Mouse (Mus musculus) heart, embryonic 13.5 days (tissue): ENCODE measurements at regions not wholly inside any gene's neighbourhood (a gene's known extent, or its start where the extent isn't known, plus 50 kb on each side); places are given as distances from the start of the nearest gene placed in this dataset.

Experiments used
- ATAC-seq: fragments of 200-750 bp; cut with Nextera tagmentation; 2 replicates; pipeline ENCODE4 v1.8.0; 2017; ENCODE audit warnings: moderate TSS enrichment; ENCODE audit not compliant: insufficient number of reproducible peaks, low FRiP score, low TSS enrichment; ENCODE audit errors: extremely low read depth
- H3K27ac ChIP-seq: fragments of 300-500 bp; sonication (generic); replicated peaks from 2 replicates; pipeline ENCODE4 v1.5.1; 2015; ENCODE audit warnings: moderate library complexity, mild to moderate bottlenecking, inconsistent platforms
- H3K27me3 ChIP-seq: fragments of 300-500 bp; sonication (generic); replicated peaks from 2 replicates; pipeline ENCODE4 v1.6.1; 2015; ENCODE audit warnings: mild to moderate bottlenecking, inconsistent platforms
- H3K36me3 ChIP-seq: fragments of 300-500 bp; sonication (generic); 2 replicates; pipeline ENCODE4 v1.6.1; 2015; ENCODE audit warnings: mild to moderate bottlenecking, inconsistent platforms
- H3K4me1 ChIP-seq: fragments of 300-500 bp; sonication (generic); 2 replicates; pipeline ENCODE4 v1.6.1; 2015; ENCODE audit warnings: inconsistent platforms
- H3K4me2 ChIP-seq: fragments of 300-500 bp; sonication (generic); 2 replicates; pipeline ENCODE4 v1.6.1; 2015; ENCODE audit warnings: inconsistent platforms, mild to moderate bottlenecking, moderate library complexity
- H3K4me3 ChIP-seq: fragments of 300-500 bp; sonication (generic); 2 replicates; pipeline ENCODE4 v1.5.1; 2015; ENCODE audit warnings: moderate library complexity, mild to moderate bottlenecking, inconsistent platforms
- H3K9ac ChIP-seq: fragments of 300-500 bp; sonication (generic); 2 replicates; pipeline ENCODE4 v1.6.1; 2015; ENCODE audit warnings: inconsistent platforms, mild to moderate bottlenecking, moderate library complexity
- H3K9me3 ChIP-seq: fragments of 300-500 bp; sonication (generic); 2 replicates; pipeline ENCODE4 v1.6.1; 2016; ENCODE audit warnings: inconsistent platforms
- WGBS: fragments of 180-500 bp; shearing (Covaris S2); methylation state at CpG from one replicate; pipeline ENCODE4 v1.1.7; 2015; ENCODE audit warnings: mixed read lengths; 5-methylcytosine and 5-hydroxymethylcytosine counted together

- H3K4me1 ChIP-seq: peaks cover 36% of the 10 kb centered on the region
- no peak overlapping the region for H3K9ac ChIP-seq
- H3K27me3 ChIP-seq: no peaks in the 10 kb centered on the region
- peak overlapping the region; percentile 49 for H3K27ac ChIP-seq
- H3K36me3 ChIP-seq: no peaks in the 10 kb centered on the region
- H3K4me3 ChIP-seq: no peak overlapping the region
- H3K4me2 ChIP-seq: no peak overlapping the region
- ATAC-seq: no peak
- 48% methylated on average over 11 of the region's 11 CpGs for WGBS
- H3K9me3 ChIP-seq: no peaks in the 10 kb centered on the region
These were observed 192.9 kb upstream of the Hs6st1 start for GRCm38 (mm10) chr1:35875210-35875811.

GRCm38 (mm10) chr1:35878426-35878825 lies 189.8 kb upstream of the Hs6st1 start:
- Histone ChIP-seq H3K4me3 (no peak overlapping the region), H3K9ac (no peak overlapping the region), H3K4me1 (peaks cover 36% of the 10 kb centered on the region), H3K36me3 (no peaks in the 10 kb centered on the region), H3K4me2 (no peak overlapping the region), H3K27me3 (no peaks in the 10 kb centered on the region), H3K27ac (no peak overlapping the region), H3K9me3 (no peaks in the 10 kb centered on the region)
- WGBS: 89% methylated on average over 4 of the region's 4 CpGs
- no peak for ATAC-seq

DNA sequence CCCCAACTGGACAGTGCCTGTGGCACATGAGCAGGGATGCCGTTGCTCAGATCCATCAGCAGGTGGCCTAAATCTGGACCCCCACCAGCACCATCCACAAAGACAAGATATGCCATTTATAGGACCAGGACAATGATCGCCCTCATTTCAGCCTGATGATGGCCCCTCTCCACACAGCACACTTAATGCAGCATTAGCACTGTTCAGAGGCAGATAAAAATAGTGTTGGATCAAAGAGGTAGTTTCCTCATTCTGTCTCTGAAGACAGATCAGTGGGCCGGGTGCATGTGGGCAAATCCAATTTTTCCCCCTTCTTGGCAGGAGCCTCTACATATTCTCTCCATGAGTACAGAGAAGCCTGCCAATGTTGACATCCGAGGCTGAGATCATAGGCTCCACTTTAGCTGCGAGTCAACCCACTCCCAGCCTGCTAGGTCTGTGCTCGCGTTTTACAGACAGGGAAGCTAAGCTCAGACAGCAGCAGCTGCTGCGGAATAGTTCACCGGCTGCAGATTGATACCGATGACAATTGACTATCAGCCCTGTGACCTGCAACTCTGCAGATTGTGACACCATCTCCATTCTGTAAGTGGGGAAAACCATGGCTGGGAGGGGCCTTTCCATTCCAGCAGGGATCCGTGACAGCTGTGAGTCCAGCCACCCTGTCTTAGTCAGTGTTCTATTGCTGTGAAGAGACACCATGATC lies 188.7 kb upstream of the Hs6st1 start:
- Histone ChIP-seq H3K4me2 (peak overlapping the region; percentile 50), H3K27me3 (no peaks in the 10 kb centered on the region)

DNA sequence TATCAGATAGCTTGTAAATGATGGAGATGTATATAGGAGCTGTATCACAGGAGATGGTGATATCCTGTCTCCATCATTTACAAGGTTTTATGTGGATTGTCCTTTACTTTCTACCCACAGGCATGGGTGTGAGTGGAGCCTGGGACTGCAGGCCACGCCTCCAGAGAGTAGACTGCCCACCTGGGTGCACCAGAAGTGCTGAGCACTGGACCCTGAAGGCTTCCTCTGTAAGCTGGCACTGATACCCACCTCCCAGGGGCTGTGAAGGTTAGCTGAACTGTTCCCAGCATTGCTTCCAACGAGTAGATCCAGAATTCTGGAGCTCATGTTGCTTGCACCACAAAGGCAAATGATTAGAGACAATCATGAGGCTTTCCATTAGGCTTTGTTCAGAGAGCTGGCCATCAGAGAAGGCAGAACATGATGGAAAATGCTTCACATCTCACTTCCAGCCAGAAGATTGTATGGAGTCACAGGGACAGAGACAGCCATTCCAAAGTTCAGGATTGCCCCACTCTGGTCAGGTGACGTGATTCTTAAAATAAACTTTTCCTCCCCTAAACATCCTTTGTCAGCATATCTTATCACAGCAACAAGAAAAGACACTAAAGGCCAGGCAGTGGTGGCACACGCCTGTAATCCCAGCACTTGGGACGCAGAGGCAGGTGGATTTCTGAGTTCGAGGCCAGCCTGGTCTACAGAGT lies 187.5 kb upstream of the Hs6st1 start:
- Histone ChIP-seq H3K9ac (no peak overlapping the region), H3K4me1 (peaks cover 26% of the 10 kb centered on the region), H3K9me3 (no peaks in the 10 kb centered on the region), H3K36me3 (no peaks in the 10 kb centered on the region), H3K4me2 (no peak overlapping the region), H3K4me3 (no peak overlapping the region), H3K27me3 (no peaks in the 10 kb centered on the region), H3K27ac (no peak overlapping the region)
- ATAC-seq: no peak
- WGBS: 71% methylated on average over 6 of the region's 6 CpGs

More for the DNA sequence above, 188.7 kb upstream of the Hs6st1 start:
- no peaks in the 10 kb centered on the region for H3K36me3 ChIP-seq
- peaks cover 36% of the 10 kb centered on the region for H3K4me1 ChIP-seq
- no peak overlapping the region for H3K4me3 ChIP-seq
- peak; percentile 33; the same call in 1 of the 2 replicates for ATAC-seq
- no peaks in the 10 kb centered on the region for H3K9me3 ChIP-seq
- 30% methylated on average over 11 of the region's 11 CpGs for WGBS
- H3K27ac ChIP-seq: peak overlapping the region; percentile 76
- H3K9ac ChIP-seq: peak overlapping the region; percentile 48

- 74% methylated on average over 4 of the region's 4 CpGs for WGBS
- no peak for ATAC-seq
- peaks cover 23% of the 10 kb centered on the region for H3K4me1 ChIP-seq
- no peak overlapping the region for H3K27ac ChIP-seq
- H3K9me3 ChIP-seq: no peaks in the 10 kb centered on the region
- H3K36me3 ChIP-seq: no peaks in the 10 kb centered on the region
- no peak overlapping the region for H3K4me3 ChIP-seq
- no peak overlapping the region for H3K9ac ChIP-seq
- no peaks in the 10 kb centered on the region for H3K27me3 ChIP-seq
- H3K4me2 ChIP-seq: no peak overlapping the region
These were observed 186.7 kb upstream of the Hs6st1 start for GRCm38 (mm10) chr1:35881521-35881920.

DNA sequence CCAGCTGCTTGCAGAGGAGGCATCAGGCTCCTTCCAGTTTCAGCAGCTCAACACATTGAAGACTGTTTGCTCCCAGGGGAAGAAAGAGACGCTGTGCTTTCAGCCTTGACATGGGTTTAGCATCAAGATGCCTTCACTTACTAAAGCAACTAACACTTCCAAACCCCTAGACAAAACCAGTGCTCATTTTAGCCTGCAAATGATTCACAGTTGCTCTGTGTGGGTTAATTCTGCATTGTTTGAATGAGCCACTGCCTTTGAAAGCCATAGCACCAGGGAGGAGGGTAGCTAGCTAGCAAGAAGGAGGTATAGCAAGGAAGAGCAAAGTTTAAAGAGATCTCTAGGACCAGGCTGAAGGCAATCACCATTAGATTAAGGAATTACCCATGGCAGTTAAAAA lies 186.1 kb upstream of the Hs6st1 start:
- Histone ChIP-seq H3K27ac (no peak overlapping the region), H3K36me3 (no peaks in the 10 kb centered on the region), H3K4me1 (peaks cover 23% of the 10 kb centered on the region), H3K27me3 (no peaks in the 10 kb centered on the region), H3K4me3 (no peak overlapping the region), H3K9ac (no peak overlapping the region), H3K9me3 (no peaks in the 10 kb centered on the region), H3K4me2 (no peak overlapping the region)
- WGBS: 72% methylated on average over 1 of the region's 1 CpGs
- no peak for ATAC-seq

DNA sequence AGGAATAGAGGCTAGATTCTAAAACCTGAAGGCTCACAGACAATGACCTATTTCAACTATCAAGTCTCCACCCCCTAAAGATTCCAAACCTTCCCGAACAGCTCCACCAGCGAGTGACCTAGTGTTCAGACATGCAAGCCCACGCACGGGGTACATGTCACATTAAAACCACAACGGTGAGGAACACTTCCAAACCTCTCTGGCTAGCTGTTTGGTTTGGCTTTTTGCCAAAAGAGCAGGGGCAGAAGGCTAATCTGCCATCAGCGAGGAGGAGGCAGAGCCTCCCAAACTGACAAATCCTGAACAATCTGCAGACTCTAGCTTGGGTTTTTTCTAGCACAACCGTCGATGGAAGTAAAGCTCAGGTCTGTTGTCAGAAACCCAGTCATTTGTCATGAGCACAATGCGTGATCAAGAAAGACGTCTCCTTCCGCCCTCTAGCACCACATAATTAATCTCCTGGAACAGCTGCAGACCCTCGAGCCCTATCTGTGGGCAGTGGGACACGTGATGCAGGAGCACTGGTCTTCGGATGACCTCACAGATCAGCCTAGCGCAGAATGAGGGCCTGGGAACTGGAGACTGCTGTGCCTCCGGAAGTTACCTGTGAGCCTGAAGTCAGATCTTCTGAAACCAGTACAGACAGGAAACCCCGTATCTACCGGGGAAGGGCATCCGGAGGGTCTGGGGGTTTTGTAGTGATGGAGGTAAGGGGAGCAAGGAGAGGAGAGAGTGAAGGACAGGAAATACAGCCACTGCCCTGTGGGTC lies 178.3 kb upstream of the Hs6st1 start:
- Histone ChIP-seq H3K4me3 (no peak overlapping the region), H3K27me3 (no peaks in the 10 kb centered on the region), H3K4me1 (peaks cover 12% of the 10 kb centered on the region), H3K9me3 (peaks cover 7% of the 10 kb centered on the region; the same call in 1 of the 2 replicates), H3K36me3 (no peaks in the 10 kb centered on the region), H3K4me2 (no peak overlapping the region), H3K27ac (no peak overlapping the region), H3K9ac (no peak overlapping the region)
- ATAC-seq: no peak
- WGBS: 46% methylated on average over 19 of the region's 19 CpGs

- 74% methylated on average over 15 of the region's 15 CpGs for WGBS
- peaks cover 12% of the 10 kb centered on the region for H3K4me1 ChIP-seq
- no peak overlapping the region for H3K4me2 ChIP-seq
- ATAC-seq: no peak
- H3K9me3 ChIP-seq: peaks cover 13% of the 10 kb centered on the region; the same call in 1 of the 2 replicates
- H3K9ac ChIP-seq: no peak overlapping the region
- H3K27me3 ChIP-seq: no peaks in the 10 kb centered on the region
- H3K4me3 ChIP-seq: no peak overlapping the region
- no peaks in the 10 kb centered on the region for H3K36me3 ChIP-seq
- no peak overlapping the region for H3K27ac ChIP-seq
These were observed 177.7 kb upstream of the Hs6st1 start for GRCm38 (mm10) chr1:35890500-35890900.

- peaks cover 14% of the 10 kb centered on the region; the same call in 1 of the 2 replicates for H3K9me3 ChIP-seq
- H3K27ac ChIP-seq: no peak overlapping the region
- H3K36me3 ChIP-seq: no peaks in the 10 kb centered on the region
- no peaks in the 10 kb centered on the region for H3K4me1 ChIP-seq
- 67% methylated on average over 1 of the region's 1 CpGs for WGBS
- no peak overlapping the region for H3K4me2 ChIP-seq
- H3K9ac ChIP-seq: no peak overlapping the region
- no peak overlapping the region for H3K4me3 ChIP-seq
- no peaks in the 10 kb centered on the region for H3K27me3 ChIP-seq
- ATAC-seq: no peak
These were observed 168.7 kb upstream of the Hs6st1 start for GRCm38 (mm10) chr1:35899536-35899935.

DNA sequence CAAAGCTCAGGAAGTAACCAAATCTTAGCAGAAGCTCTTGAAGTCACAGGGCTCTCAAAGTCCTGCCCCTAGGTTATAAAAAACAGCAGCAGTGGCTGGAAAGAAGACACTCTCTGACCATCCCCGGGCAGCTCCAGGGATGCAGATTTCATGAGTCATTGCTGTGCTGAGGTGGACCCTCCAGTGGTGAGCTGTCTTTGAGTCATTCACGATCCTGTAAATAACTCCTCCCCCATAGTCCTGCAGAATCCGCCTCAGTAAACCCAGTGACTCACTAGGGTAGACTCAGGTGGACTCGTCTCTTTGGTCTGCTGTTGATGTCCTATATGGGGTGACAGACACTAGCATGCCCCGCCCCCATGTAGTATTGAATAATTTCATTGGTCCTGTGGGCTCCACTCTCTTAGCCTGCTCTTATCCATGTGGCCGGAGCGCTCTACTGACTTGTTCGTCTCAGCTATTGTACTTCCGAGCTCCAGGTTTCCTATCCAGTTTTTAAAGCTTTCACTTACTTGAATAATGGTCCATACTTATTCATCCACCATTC lies 164.1 kb upstream of the Hs6st1 start:
- H3K27ac ChIP-seq: no peak overlapping the region
- no peak overlapping the region for H3K4me3 ChIP-seq
- no peaks in the 10 kb centered on the region for H3K27me3 ChIP-seq
- no peak for ATAC-seq
- 80% methylated on average over 9 of the region's 9 CpGs for WGBS
- no peak overlapping the region for H3K4me2 ChIP-seq
- peaks cover 6% of the 10 kb centered on the region for H3K4me1 ChIP-seq
- no peak overlapping the region for H3K9ac ChIP-seq
- peaks cover 8% of the 10 kb centered on the region for H3K9me3 ChIP-seq
- H3K36me3 ChIP-seq: no peaks in the 10 kb centered on the region

GRCm38 (mm10) chr1:35913551-35913950 lies 154.6 kb upstream of the Hs6st1 start:
- peaks cover 8% of the 10 kb centered on the region; the same call in 1 of the 2 replicates for H3K9me3 ChIP-seq
- ATAC-seq: no peak
- no peak overlapping the region for H3K4me2 ChIP-seq
- no peaks in the 10 kb centered on the region for H3K27me3 ChIP-seq
- H3K4me3 ChIP-seq: no peak overlapping the region
- no peak overlapping the region for H3K9ac ChIP-seq
- no peaks in the 10 kb centered on the region for H3K4me1 ChIP-seq
- H3K36me3 ChIP-seq: no peaks in the 10 kb centered on the region
- H3K27ac ChIP-seq: no peak overlapping the region
- WGBS: 82% methylated on average over 4 of the region's 4 CpGs
